ENCODE assay signal across 18 mouse cellular contexts in the genomic region with DNA sequence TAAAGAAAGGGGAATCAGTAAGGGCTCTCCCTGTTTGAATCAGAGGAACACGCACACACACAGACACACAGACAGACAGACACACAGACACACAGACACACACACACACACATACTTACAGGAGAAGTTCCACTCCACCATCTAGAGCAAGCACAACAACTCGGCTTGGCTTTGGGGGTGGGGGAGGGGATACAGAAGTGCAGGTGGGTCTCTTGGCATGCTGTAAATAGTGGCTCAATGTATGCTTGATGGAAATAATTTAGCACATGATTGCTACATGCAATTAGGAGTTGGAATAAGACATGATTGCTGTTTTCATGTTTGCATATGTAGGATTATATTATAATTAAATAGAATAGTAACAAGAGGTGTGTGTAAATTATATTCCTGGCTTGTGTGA.
"Had no signal": no experiment of that assay in that cellular context is flagged by ENCODE, and none has a peak within 500 bp of the region (broad histone marks: within the 10 kb centered on the region; RNA-seq: fewer than 3 reads in every experiment).

No protein-coding gene starts in this region.

- H3K4me2 ChIP-seq: lung, embryonic 14.5 days; midbrain, embryonic 13.5 days; midbrain, embryonic 15.5 days; neural tube, embryonic 13.5 days; neural tube, embryonic 15.5 days had no signal

- H3K9me3 ChIP-seq: midbrain, embryonic 10.5 days; midbrain, embryonic 13.5 days; midbrain, embryonic 15.5 days; neural tube, embryonic 13.5 days; neural tube, embryonic 15.5 days had no signal

- ATAC-seq: midbrain, embryonic 13.5 days; midbrain, embryonic 15.5 days had no signal

- H3K4me1 ChIP-seq: midbrain, embryonic 13.5 days; midbrain, embryonic 15.5 days; neural tube, embryonic 15.5 days had no signal

- H3K27ac ChIP-seq: midbrain, embryonic 10.5 days; midbrain, embryonic 13.5 days; midbrain, embryonic 15.5 days; neural tube, embryonic 13.5 days; neural tube, embryonic 15.5 days had no signal

- H3K36me3 ChIP-seq: midbrain, embryonic 10.5 days; midbrain, embryonic 13.5 days; midbrain, embryonic 15.5 days; neural tube, embryonic 13.5 days; neural tube, embryonic 15.5 days had no signal

- H3K27me3 ChIP-seq: midbrain, embryonic 13.5 days; midbrain, embryonic 15.5 days; neural tube, embryonic 13.5 days; neural tube, embryonic 15.5 days had no signal

- DNase-seq: lung, adult 18-20 months; lung, embryonic 14.5 days; lung, postnatal 10 days; lung, postnatal 4 days; retina, postnatal 1 day; right cerebral cortex, adult 18-20 months; right cerebral cortex, postnatal 25 days; right cerebral cortex, postnatal 4 days; spleen, adult 18-20 months; thymus, adult 18-20 months; thymus, postnatal 14 days; thymus, postnatal 36 days had no signal

- H3K4me3 ChIP-seq: midbrain, embryonic 10.5 days; midbrain, embryonic 13.5 days; midbrain, embryonic 15.5 days; myocyte; neural tube, embryonic 13.5 days; neural tube, embryonic 15.5 days had no signal

- H3K9ac ChIP-seq: lung, embryonic 14.5 days; midbrain, embryonic 13.5 days; midbrain, embryonic 15.5 days; neural tube, embryonic 13.5 days; neural tube, embryonic 15.5 days had no signal
